Mouse (Mus musculus) Patski (cell line): Measurements from ENCODE around the gene H2-Ob. TPM values are rescaled to one million over a fixed set of nuclear protein-coding genes. Genes with fewer than 3 reads are reported as not detected.

Source experiments
- ATAC-seq: fragments of 100-300 bp; one replicate; pipeline ENCODE4 v1.8.0; 2021
- CTCF ChIA-PET: fragments of 350-600 bp; sonication (Branson Sonifier 250); formaldehyde crosslinking; loops from one replicate; lab custom pipeline; 2022; ENCODE audit warnings: inconsistent platforms; lab: Charles Lee
- POLR2A ChIA-PET: fragments of 350-600 bp; sonication (Branson Sonifier 250); formaldehyde crosslinking; loops from one replicate; lab custom pipeline; 2022; ENCODE audit warnings: antibody characterized with exemption, inconsistent platforms; lab: Charles Lee
- DNase-seq: peaks from one replicate; pipeline ENCODE4 v3.0.0-alpha.2; 2011; ENCODE audit warnings: low read depth, low spot score
- H3K27me3 ChIP-seq: fragments of 371-371 bp; one replicate; pipeline ENCODE4 v1.5.1; 2021
- CTCF ChIP-seq: fragments of 100-300 bp; IDR thresholded peaks from one replicate; pipeline ENCODE4 v1.5.1; 2021
- in situ Hi-C: fragments of 300-500 bp; cut with MboI; formaldehyde crosslinking; loops from 3 replicates; pipeline ENCODE4 v1.11.1; 2018; ENCODE audit warnings: low pct_unique_long_range_greater_than_20kb, mixed read lengths
- polyA plus RNA-seq: library from polyadenylated mRNA; unstranded; gene quantifications from one replicate; pipeline ENCODE4 v1.2.3, GENCODE M21; 2021

Gene H2-Ob
- polyA plus RNA-seq, 1 experiment from 2014 or later: not detected

GRCm38 (mm10) chr17:34257594-34258375 lies 19.1 kb downstream of the H2-Ob start, which contains the start of gene H2-Ab1:
Gene H2-Ab1 (plus strand): TSS chr17:34257689.
- no peak for TF ChIP-seq CTCF
- peak; percentile 35 for ATAC-seq
- ChIA-PET POLR2A (no interaction called here), CTCF (interaction anchor here (0.9 kb wide), 1 partner anchor 8 kb away, joined by 3 read pairs; no protein-coding TSS in a partner anchor)
- DNase-seq: no peak
- in situ Hi-C loops: no loop called here
- peaks cover 23% of the 10 kb centered on the region for H3K27me3 ChIP-seq

DNA sequence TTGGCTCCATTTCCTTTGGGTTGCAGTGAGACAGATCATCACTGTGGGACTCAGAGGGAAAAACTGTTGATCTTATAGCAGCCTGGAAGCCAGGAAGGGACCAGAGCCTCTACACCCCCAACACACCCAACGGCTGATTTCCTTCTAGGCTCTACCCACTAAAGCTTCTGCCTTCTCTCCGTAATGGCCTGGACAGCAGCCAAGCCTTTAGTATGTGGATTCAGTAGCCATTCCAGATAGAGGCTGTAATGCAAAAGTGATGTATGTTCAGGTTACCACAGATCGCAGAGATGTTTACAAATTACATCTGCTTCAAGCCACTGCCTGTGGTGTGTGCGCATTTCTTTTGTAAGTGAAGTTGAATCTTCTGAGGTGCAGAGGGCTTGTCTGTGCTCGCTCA lies 21.8 kb downstream of the H2-Ob start:
- in situ Hi-C loops: no loop called here
- CTCF ChIA-PET: no interaction called here
- ATAC-seq: no peak
- POLR2A ChIA-PET: no interaction called here
- TF ChIP-seq CTCF: no peak
- DNase-seq: no peak
- peaks cover 15% of the 10 kb centered on the region for H3K27me3 ChIP-seq

GRCm38 (mm10) chr17:34261502-34261901 lies 22.8 kb downstream of the H2-Ob start:
- TF ChIP-seq CTCF: no peak
- in situ Hi-C loops: no loop called here
- CTCF ChIA-PET: interaction anchor here (1.3 to 1.6 kb wide), 2 partner anchors 11 to 23 kb away, joined by 3 to 4 read pairs; partner anchors contain the start of gene H2-Ob
- POLR2A ChIA-PET: no interaction called here
- DNase-seq (peak; percentile 60), ATAC-seq (peak; percentile 55)
- H3K27me3 ChIP-seq: peaks cover 15% of the 10 kb centered on the region

- H3K27me3 ChIP-seq: peaks cover 19% of the 10 kb centered on the region
- no peak for TF ChIP-seq CTCF
- peak; percentile 72 for ATAC-seq
- peak; percentile 46 for DNase-seq
- ChIA-PET CTCF (interaction anchor here (1.3 to 1.6 kb wide), 2 partner anchors 13 to 25 kb away, joined by 3 to 4 read pairs; partner anchors contain the start of gene H2-Ob), POLR2A (no interaction called here)
- in situ Hi-C loops: no loop called here
Measured at GRCm38 (mm10) chr17:34263068-34263467, 24.4 kb downstream of the H2-Ob start.

- TF ChIP-seq CTCF: no peak
- POLR2A ChIA-PET: no interaction called here
- CTCF ChIA-PET: no interaction called here
- no peak for ATAC-seq
- in situ Hi-C loops: no loop called here
- DNase-seq: no peak
- H3K27me3 ChIP-seq: peaks cover 16% of the 10 kb centered on the region
Measured at GRCm38 (mm10) chr17:34263811-34264371, 25.2 kb downstream of the H2-Ob start.

GRCm38 (mm10) chr17:34264452-34265351 lies 26.0 kb downstream of the H2-Ob start:
- in situ Hi-C loops: no loop called here
- ATAC-seq (no peak), DNase-seq (no peak)
- peaks cover 15% of the 10 kb centered on the region for H3K27me3 ChIP-seq
- CTCF ChIA-PET: no interaction called here
- no peak for TF ChIP-seq CTCF
- POLR2A ChIA-PET: no interaction called here

GRCm38 (mm10) chr17:34268262-34268661 lies 29.6 kb downstream of the H2-Ob start:
- CTCF ChIA-PET: no interaction called here
- DNase-seq (no peak), ATAC-seq (no peak)
- H3K27me3 ChIP-seq: peaks cover 23% of the 10 kb centered on the region
- in situ Hi-C loops: no loop called here
- no peak for TF ChIP-seq CTCF
- POLR2A ChIA-PET: no interaction called here

- TF ChIP-seq CTCF: no peak
- CTCF ChIA-PET: no interaction called here
- H3K27me3 ChIP-seq: peaks cover 25% of the 10 kb centered on the region
- POLR2A ChIA-PET: no interaction called here
- in situ Hi-C loops: no loop called here
- ATAC-seq (no peak), DNase-seq (no peak)
Measured at GRCm38 (mm10) chr17:34268748-34269147, 30.0 kb downstream of the H2-Ob start.

GRCm38 (mm10) chr17:34269817-34270216 lies 31.1 kb downstream of the H2-Ob start:
- DNase-seq (no peak), ATAC-seq (no peak)
- in situ Hi-C loops: no loop called here
- ChIA-PET CTCF (no interaction called here), POLR2A (no interaction called here)
- H3K27me3 ChIP-seq: peaks cover 25% of the 10 kb centered on the region
- TF ChIP-seq CTCF: no peak

DNA sequence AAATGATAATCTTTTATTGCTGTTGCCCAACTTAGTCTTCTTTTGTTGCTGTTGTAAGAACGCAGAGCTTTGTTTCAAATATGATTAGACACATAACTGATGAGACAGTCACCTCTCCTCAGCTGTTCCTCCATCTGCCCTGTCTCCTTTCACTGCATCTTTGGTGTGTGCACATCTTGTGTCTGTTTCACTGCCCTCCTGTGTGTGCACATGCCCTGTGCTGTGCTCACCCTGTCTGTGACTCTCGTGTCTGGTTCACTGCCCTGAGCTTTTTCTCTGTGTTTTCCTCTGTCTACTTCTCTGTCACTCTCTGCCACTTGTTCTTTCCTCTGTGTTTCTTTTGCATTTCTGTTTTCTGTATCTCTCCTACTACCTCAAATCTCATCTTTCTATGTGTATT lies 31.5 kb downstream of the H2-Ob start:
- ATAC-seq (no peak), DNase-seq (no peak)
- TF ChIP-seq CTCF: no peak
- in situ Hi-C loops: no loop called here
- peaks cover 22% of the 10 kb centered on the region for H3K27me3 ChIP-seq
- CTCF ChIA-PET: interaction anchor here (1.4 kb wide), 1 partner anchor 79 kb away, joined by 5 read pairs; no protein-coding TSS in a partner anchor
- POLR2A ChIA-PET: no interaction called here
